Mouse (Mus musculus) forebrain, postnatal 0 days (tissue): ENCODE measurements around the gene Sh2b3. TPM values are rescaled to one million over a fixed set of nuclear protein-coding genes. Genes with fewer than 3 reads are reported as not detected.

Experiments used
- ATAC-seq: fragments of 200-750 bp; cut with Nextera tagmentation; 2 replicates; pipeline ENCODE4 v1.8.0; 2017; ENCODE audit warnings: mild to moderate bottlenecking, moderate library complexity
- DNase-seq: peaks from one replicate; pipeline ENCODE4 v3.0.0-alpha.2; 2015
- H3K27ac ChIP-seq: fragments of 300-500 bp; sonication (generic); 2 replicates; pipeline ENCODE4 v1.5.1; 2014; ENCODE audit warnings: low read depth, mild to moderate bottlenecking, antibody characterized with exemption, low read length, moderate library complexity, mixed read lengths
- H3K27me3 ChIP-seq: fragments of 300-500 bp; sonication (generic); 2 replicates; pipeline ENCODE4 v1.6.1; 2014; ENCODE audit warnings: mild to moderate bottlenecking, low read length, mixed read lengths; ENCODE audit not compliant: insufficient read depth
- H3K36me3 ChIP-seq: fragments of 300-500 bp; sonication (generic); 2 replicates; pipeline ENCODE4 v1.6.1; 2014; ENCODE audit warnings: mild to moderate bottlenecking, moderate library complexity; ENCODE audit not compliant: insufficient read depth
- H3K4me1 ChIP-seq: fragments of 300-500 bp; sonication (generic); 2 replicates; pipeline ENCODE4 v1.6.1; 2014; ENCODE audit warnings: antibody characterized with exemption; ENCODE audit not compliant: insufficient read depth
- H3K4me2 ChIP-seq: fragments of 300-500 bp; sonication (generic); 2 replicates; pipeline ENCODE4 v1.6.1; 2014; ENCODE audit warnings: low read depth, mild to moderate bottlenecking, moderate library complexity
- H3K4me3 ChIP-seq: fragments of 300-500 bp; sonication (generic); 2 replicates; pipeline ENCODE4 v1.5.1; 2014; ENCODE audit warnings: low read depth, low read length, mixed read lengths
- H3K9ac ChIP-seq: fragments of 300-500 bp; sonication (generic); 2 replicates; pipeline ENCODE4 v1.6.1; 2014; ENCODE audit warnings: mild to moderate bottlenecking
- H3K9me3 ChIP-seq: fragments of 300-500 bp; sonication (generic); 2 replicates; pipeline ENCODE4 v1.6.1; 2016; ENCODE audit warnings: low read length
- CTCF ChIP-seq: sonication (generic); IDR thresholded peaks from 2 replicates; pipeline ENCODE4 v1.5.1; 2016; ENCODE audit warnings: antibody characterized with exemption, control low read depth, low read depth
- WGBS: fragments of 180-500 bp; shearing (Covaris S2); extraction: QIAGEN DNeasy Blood & Tissue Kit; methylation state at CpG from one replicate; pipeline ENCODE4 v1.1.7; 2014; 5-methylcytosine and 5-hydroxymethylcytosine counted together
- polyA plus RNA-seq: library from polyadenylated mRNA; unstranded; fragments of >200 nt; fragmentation: Nextera tagmentation; extraction: Ambion mirVana; gene quantifications from 2 replicates; pipeline ENCODE4 v1.2.1, GENCODE M21; 2015
- total RNA-seq: library from RNA; depleted of rRNA; stranded (reverse); fragments of >200 nt; gene quantifications from 2 replicates; pipeline ENCODE4 v1.2.3, GENCODE M21; 2014

Sh2b3 gene
- total and polyA plus RNA-seq, 2 experiments from 2014 or later, result 6.2 to 14.1 TPM

GRCm38 (mm10) chr5:121871515-121872030 is 34.1 kb upstream of the Sh2b3 start:
- H3K9me3 ChIP-seq, result no peaks in the 10 kb centered on the region
- ATAC-seq (no peak), DNase-seq (no peak)
- no peaks in the 10 kb centered on the region for H3K4me1 ChIP-seq
- no peaks in the 10 kb centered on the region for H3K27me3 ChIP-seq
- peaks cover 23% of the 10 kb centered on the region for H3K36me3 ChIP-seq
- no peak overlapping the region for H3K27ac ChIP-seq
- no peak for TF ChIP-seq CTCF
- 90% methylated on average over 13 of the region's 13 CpGs for WGBS
- H3K4me3 ChIP-seq, result no peak overlapping the region
- H3K9ac ChIP-seq, result no peak overlapping the region
- no peak overlapping the region for H3K4me2 ChIP-seq

GRCm38 (mm10) chr5:121870832-121871231 is 33.4 kb upstream of the Sh2b3 start:
- no peak for ATAC-seq
- H3K4me2 ChIP-seq, result no peak overlapping the region
- no peak for DNase-seq
- H3K4me1 ChIP-seq, result no peaks in the 10 kb centered on the region
- H3K27ac ChIP-seq, result no peak overlapping the region
- no peaks in the 10 kb centered on the region for H3K9me3 ChIP-seq
- no peak overlapping the region for H3K9ac ChIP-seq
- no peaks in the 10 kb centered on the region for H3K27me3 ChIP-seq
- H3K36me3 ChIP-seq, result peaks cover 19% of the 10 kb centered on the region; the same call in 1 of the 2 replicates
- H3K4me3 ChIP-seq, result no peak overlapping the region
- 81% methylated on average over 6 of the region's 6 CpGs for WGBS
- TF ChIP-seq CTCF, result no peak

- 73% methylated on average over 5 of the region's 5 CpGs for WGBS
- peaks cover 6% of the 10 kb centered on the region; the same call in 1 of the 2 replicates for H3K36me3 ChIP-seq
- no peaks in the 10 kb centered on the region for H3K4me1 ChIP-seq
- no peak for ATAC-seq
- no peak for TF ChIP-seq CTCF
- no peak overlapping the region for H3K27ac ChIP-seq
- no peaks in the 10 kb centered on the region for H3K27me3 ChIP-seq
- H3K9me3 ChIP-seq, result no peaks in the 10 kb centered on the region
- H3K4me3 ChIP-seq, result no peak overlapping the region
- no peak for DNase-seq
- no peak overlapping the region for H3K9ac ChIP-seq
- no peak overlapping the region for H3K4me2 ChIP-seq
Observed at GRCm38 (mm10) chr5:121867963-121868362, 30.5 kb upstream of the Sh2b3 start.

GRCm38 (mm10) chr5:121864330-121864729 is 26.9 kb upstream of the Sh2b3 start:
- Histone ChIP-seq H3K4me1 (no peaks in the 10 kb centered on the region), H3K27ac (no peak overlapping the region), H3K27me3 (no peaks in the 10 kb centered on the region), H3K4me2 (no peak overlapping the region), H3K4me3 (no peak overlapping the region), H3K9me3 (no peaks in the 10 kb centered on the region), H3K36me3 (peaks cover 14% of the 10 kb centered on the region; the same call in 1 of the 2 replicates), H3K9ac (no peak overlapping the region)
- ATAC-seq (no peak), DNase-seq (no peak)
- TF ChIP-seq CTCF, result no peak
- WGBS, result 13% methylated on average over 6 of the region's 11 CpGs

GRCm38 (mm10) chr5:121861964-121862363 is 24.5 kb upstream of the Sh2b3 start:
- ATAC-seq (no peak), DNase-seq (no peak)
- Histone ChIP-seq H3K4me2 (no peak overlapping the region), H3K4me1 (no peaks in the 10 kb centered on the region), H3K9me3 (no peaks in the 10 kb centered on the region), H3K9ac (no peak overlapping the region), H3K27me3 (no peaks in the 10 kb centered on the region), H3K27ac (no peak overlapping the region), H3K36me3 (peaks cover 9% of the 10 kb centered on the region; the same call in 1 of the 2 replicates), H3K4me3 (no peak overlapping the region)
- no peak for TF ChIP-seq CTCF
- 73% methylated on average over 5 of the region's 5 CpGs for WGBS

- Histone ChIP-seq H3K36me3 (peaks cover 19% of the 10 kb centered on the region), H3K4me2 (no peak overlapping the region), H3K4me1 (no peaks in the 10 kb centered on the region), H3K9ac (no peak overlapping the region), H3K4me3 (no peak overlapping the region), H3K27ac (no peak overlapping the region), H3K9me3 (no peaks in the 10 kb centered on the region), H3K27me3 (no peaks in the 10 kb centered on the region)
- DNase-seq, result no peak
- no peak for TF ChIP-seq CTCF
- ATAC-seq, result no peak
- 90% methylated on average over 12 of the region's 12 CpGs for WGBS
Observed at GRCm38 (mm10) chr5:121858427-121858826, 21.0 kb upstream of the Sh2b3 start.

- no peak for ATAC-seq
- Histone ChIP-seq H3K4me2 (no peak overlapping the region), H3K4me1 (no peaks in the 10 kb centered on the region), H3K27ac (no peak overlapping the region), H3K27me3 (no peaks in the 10 kb centered on the region), H3K9me3 (no peaks in the 10 kb centered on the region), H3K4me3 (no peak overlapping the region), H3K9ac (no peak overlapping the region), H3K36me3 (peaks cover 33% of the 10 kb centered on the region)
- WGBS, result 85% methylated on average over 11 of the region's 11 CpGs
- DNase-seq, result no peak
- no peak for TF ChIP-seq CTCF
Observed at GRCm38 (mm10) chr5:121856740-121857139, 19.3 kb upstream of the Sh2b3 start.
